Mouse (Mus musculus) midbrain, embryonic 13.5 days (tissue): ENCODE measurements around the gene Plcd3. TPM values are rescaled to one million over a fixed set of nuclear protein-coding genes. Genes with fewer than 3 reads are reported as not detected.

ENCODE experiments used
- ATAC-seq: fragments of 200-750 bp; cut with Nextera tagmentation; 2 replicates; pipeline ENCODE4 v1.8.0; 2017; ENCODE audit warnings: mild to moderate bottlenecking, moderate TSS enrichment, moderate library complexity
- H3K27ac ChIP-seq: fragments of 300-500 bp; sonication (generic); 2 replicates; pipeline ENCODE4 v1.5.1; 2015; ENCODE audit warnings: inconsistent platforms, mild to moderate bottlenecking, moderate library complexity
- H3K27me3 ChIP-seq: fragments of 300-500 bp; sonication (generic); 2 replicates; pipeline ENCODE4 v1.6.1; 2015; ENCODE audit warnings: mild to moderate bottlenecking, inconsistent platforms
- H3K36me3 ChIP-seq: fragments of 300-500 bp; sonication (generic); 2 replicates; pipeline ENCODE4 v1.6.1; 2015; ENCODE audit warnings: mild to moderate bottlenecking, inconsistent platforms
- H3K4me1 ChIP-seq: fragments of 300-500 bp; sonication (generic); replicated peaks from 2 replicates; pipeline ENCODE4 v1.6.1; 2015; ENCODE audit warnings: inconsistent platforms
- H3K4me2 ChIP-seq: fragments of 300-500 bp; sonication (generic); replicated peaks from 2 replicates; pipeline ENCODE4 v1.6.1; 2015; ENCODE audit warnings: moderate library complexity, mild to moderate bottlenecking, inconsistent platforms
- H3K4me3 ChIP-seq: fragments of 300-500 bp; sonication (generic); replicated peaks from 2 replicates; pipeline ENCODE4 v1.5.1; 2015; ENCODE audit warnings: mild to moderate bottlenecking, inconsistent platforms
- H3K9ac ChIP-seq: fragments of 300-500 bp; sonication (generic); replicated peaks from 2 replicates; pipeline ENCODE4 v1.6.1; 2015; ENCODE audit warnings: mild to moderate bottlenecking, inconsistent platforms
- H3K9me3 ChIP-seq: fragments of 300-500 bp; sonication (generic); 2 replicates; pipeline ENCODE4 v1.6.1; 2016; ENCODE audit warnings: mild to moderate bottlenecking, inconsistent platforms
- WGBS: fragments of 180-500 bp; shearing (Covaris S2); methylation state at CpG from one replicate; pipeline ENCODE4 v1.1.7; 2015; 5-methylcytosine and 5-hydroxymethylcytosine counted together
- polyA plus RNA-seq: library from polyadenylated mRNA; unstranded; fragments of >200 nt; fragmentation: Nextera tagmentation; extraction: Ambion mirVana; gene quantifications from 2 replicates; pipeline ENCODE4 v1.2.1, GENCODE M21; 2015

Plcd3 gene
- polyA plus RNA-seq, 1 experiment from 2014 or later = 1.1 TPM

DNA sequence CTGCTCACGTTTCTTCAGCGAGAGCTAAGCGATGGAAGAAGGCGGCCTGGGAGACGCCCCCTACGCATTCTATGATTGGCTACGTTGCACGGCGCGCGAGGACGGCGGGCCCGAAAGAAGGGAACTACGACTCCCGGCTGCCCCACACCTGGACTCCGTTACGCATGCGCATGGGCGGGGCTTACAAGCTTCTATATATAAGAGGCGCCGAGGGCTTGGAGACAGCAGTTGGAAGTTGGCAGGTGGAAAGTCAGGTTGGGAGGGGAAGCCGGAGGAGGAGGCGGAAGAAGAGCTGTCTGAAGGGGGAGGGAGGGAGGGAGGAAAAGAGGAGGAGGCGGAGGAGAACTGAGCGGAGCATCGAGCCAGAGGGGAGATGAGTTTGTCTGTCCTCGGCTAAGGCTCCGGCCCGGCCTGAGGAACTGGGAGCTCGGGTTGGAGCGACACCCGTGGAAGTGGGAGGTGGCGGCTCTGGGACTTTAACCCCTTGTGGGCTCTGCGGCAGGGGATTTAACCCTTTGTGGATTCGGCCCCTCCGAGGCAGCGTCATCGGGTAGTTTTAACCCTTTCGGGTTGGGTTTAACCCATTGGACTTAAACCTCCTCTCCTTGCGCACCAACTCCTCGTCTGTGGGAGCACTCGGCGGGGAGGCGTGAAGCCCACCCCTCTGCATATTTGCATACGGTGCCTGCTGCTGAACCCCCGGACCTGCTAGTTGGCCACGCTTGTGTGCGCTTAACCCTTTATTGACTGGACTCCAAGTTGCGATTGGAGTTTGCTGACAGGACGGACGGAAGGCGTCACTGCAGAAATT, 14.8 kb upstream of the Plcd3 start, which contains the start of gene Hexim1:
Hexim1 (plus strand) TSS at position 224 of the 811 bp plus-strand sequence.
- H3K9ac ChIP-seq = peak within 1 kb of the TSS; percentile 80
- peak within 1 kb of the TSS; percentile 59 for H3K4me3 ChIP-seq
- H3K4me1 ChIP-seq = peaks cover 54% of the 10 kb centered on the region
- H3K4me2 ChIP-seq = peak within 1 kb of the TSS; percentile 92
- peak; percentile 97 for ATAC-seq
- no peaks in the 10 kb centered on the region for H3K36me3 ChIP-seq
- under 1% methylated on average over 53 of the region's 53 CpGs for WGBS
- peaks cover 28% of the 10 kb centered on the region for H3K27me3 ChIP-seq
- no peaks in the 10 kb centered on the region for H3K9me3 ChIP-seq
- H3K27ac ChIP-seq = peak within 1 kb of the TSS; percentile 91

GRCm38 (mm10) chr11:103115163-103116007, 13.9 kb upstream of the Plcd3 start:
- Histone ChIP-seq H3K27ac (peak overlapping the region; percentile 90), H3K4me1 (peaks cover 54% of the 10 kb centered on the region), H3K9me3 (no peaks in the 10 kb centered on the region), H3K27me3 (peaks cover 37% of the 10 kb centered on the region), H3K9ac (peak overlapping the region; percentile 80), H3K4me3 (peak overlapping the region; percentile 59), H3K36me3 (no peaks in the 10 kb centered on the region), H3K4me2 (peak overlapping the region; percentile 68)
- ATAC-seq = peak; percentile 74
- WGBS = 1% methylated on average over 34 of the region's 34 CpGs

DNA sequence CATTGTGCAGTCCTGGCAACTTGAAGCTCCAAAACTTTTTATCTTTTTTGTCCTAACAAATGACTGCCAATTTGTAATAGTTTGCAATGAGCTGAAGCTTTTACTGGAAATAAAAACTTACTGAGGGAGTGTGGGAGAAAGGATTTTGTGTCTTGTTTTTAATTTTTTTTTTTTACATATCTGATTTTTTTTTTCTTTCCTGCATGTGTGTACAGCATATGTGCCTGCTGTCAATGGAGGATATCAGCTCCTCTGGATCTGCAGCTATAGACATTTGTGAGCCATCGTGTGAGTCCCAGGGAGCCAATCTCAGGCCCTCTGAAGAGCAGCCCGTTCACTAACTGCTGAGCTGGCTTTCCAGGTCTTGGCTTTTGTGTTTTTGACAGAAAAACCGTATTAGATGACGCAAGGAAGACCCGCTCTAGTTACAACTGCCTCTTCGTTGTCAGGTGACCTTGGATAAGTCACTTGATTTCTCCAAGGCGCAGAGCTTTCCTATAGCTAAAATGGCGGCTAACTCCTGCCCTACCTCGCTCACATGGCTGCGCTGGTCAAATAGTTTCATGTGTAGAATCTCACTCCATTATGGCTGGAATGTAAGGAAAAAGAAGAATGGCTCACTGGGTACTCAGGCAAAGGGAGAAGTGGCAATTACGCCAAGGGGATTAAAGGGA, 12.9 kb upstream of the Plcd3 start:
- Histone ChIP-seq H3K27me3 (peaks cover 38% of the 10 kb centered on the region), H3K4me2 (peak overlapping the region; percentile 68), H3K27ac (peak overlapping the region; percentile 90), H3K36me3 (no peaks in the 10 kb centered on the region), H3K9ac (peak overlapping the region; percentile 80), H3K9me3 (no peaks in the 10 kb centered on the region), H3K4me3 (peak overlapping the region; percentile 59), H3K4me1 (peaks cover 54% of the 10 kb centered on the region)
- 88% methylated on average over 11 of the region's 11 CpGs for WGBS
- no peak for ATAC-seq

GRCm38 (mm10) chr11:103113771-103114170, 12.3 kb upstream of the Plcd3 start:
- H3K9ac ChIP-seq = no peak overlapping the region
- H3K27me3 ChIP-seq = peaks cover 38% of the 10 kb centered on the region
- ATAC-seq = no peak
- H3K4me1 ChIP-seq = peaks cover 50% of the 10 kb centered on the region
- H3K36me3 ChIP-seq = no peaks in the 10 kb centered on the region
- H3K9me3 ChIP-seq = no peaks in the 10 kb centered on the region
- no peak overlapping the region for H3K4me2 ChIP-seq
- H3K27ac ChIP-seq = no peak overlapping the region
- WGBS = 85% methylated on average over 4 of the region's 4 CpGs
- H3K4me3 ChIP-seq = no peak overlapping the region

- H3K4me2 ChIP-seq = no peak overlapping the region
- H3K27ac ChIP-seq = no peak overlapping the region
- H3K27me3 ChIP-seq = peaks cover 38% of the 10 kb centered on the region
- H3K9me3 ChIP-seq = no peaks in the 10 kb centered on the region
- peak overlapping the region; percentile 46; the same call in 1 of the 2 replicates for H3K9ac ChIP-seq
- ATAC-seq = no peak
- H3K4me3 ChIP-seq = no peak overlapping the region
- H3K36me3 ChIP-seq = no peaks in the 10 kb centered on the region
- 28% methylated on average over 12 of the region's 12 CpGs for WGBS
- peaks cover 42% of the 10 kb centered on the region for H3K4me1 ChIP-seq
These were observed 11.5 kb upstream of the Plcd3 start for GRCm38 (mm10) chr11:103113005-103113404.

DNA sequence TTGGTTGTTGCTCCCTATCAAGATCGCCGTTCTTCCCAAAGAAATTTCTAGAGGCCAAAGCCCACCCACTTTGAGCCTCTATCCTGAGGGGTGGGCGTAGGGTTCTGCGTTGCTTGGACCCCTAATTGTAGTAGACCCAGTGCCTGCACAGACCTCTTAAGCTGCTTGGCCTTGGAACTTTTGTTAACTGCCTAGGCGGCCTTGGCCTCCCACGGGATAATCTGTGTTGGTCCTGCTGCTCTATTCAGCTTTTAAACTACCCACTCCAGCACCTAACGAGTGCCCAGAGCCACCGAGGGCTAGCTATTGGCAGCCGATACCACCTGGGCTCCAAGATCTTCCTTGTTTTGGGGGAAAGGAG, 11.1 kb upstream of the Plcd3 start:
- Histone ChIP-seq H3K9ac (peak overlapping the region; percentile 46; the same call in 1 of the 2 replicates), H3K4me1 (peaks cover 37% of the 10 kb centered on the region), H3K9me3 (no peaks in the 10 kb centered on the region), H3K4me2 (peak overlapping the region; percentile 51), H3K36me3 (no peaks in the 10 kb centered on the region), H3K4me3 (0 out of 2 replicates have a peak overlapping the region, but pooled peaks have one; percentile 24), H3K27ac (no peak overlapping the region), H3K27me3 (peaks cover 38% of the 10 kb centered on the region)
- WGBS = 6% methylated on average over 9 of the region's 9 CpGs
- no peak for ATAC-seq

- Histone ChIP-seq H3K27me3 (peaks cover 38% of the 10 kb centered on the region), H3K4me1 (peaks cover 32% of the 10 kb centered on the region), H3K36me3 (no peaks in the 10 kb centered on the region), H3K4me3 (peak overlapping the region; percentile 24), H3K4me2 (peak overlapping the region; percentile 51), H3K9me3 (no peaks in the 10 kb centered on the region), H3K27ac (no peak overlapping the region), H3K9ac (peak overlapping the region; percentile 46)
- no peak for ATAC-seq
- 2% methylated on average over 28 of the region's 28 CpGs for WGBS
These were observed 10.6 kb upstream of the Plcd3 start for GRCm38 (mm10) chr11:103111881-103112551.

DNA sequence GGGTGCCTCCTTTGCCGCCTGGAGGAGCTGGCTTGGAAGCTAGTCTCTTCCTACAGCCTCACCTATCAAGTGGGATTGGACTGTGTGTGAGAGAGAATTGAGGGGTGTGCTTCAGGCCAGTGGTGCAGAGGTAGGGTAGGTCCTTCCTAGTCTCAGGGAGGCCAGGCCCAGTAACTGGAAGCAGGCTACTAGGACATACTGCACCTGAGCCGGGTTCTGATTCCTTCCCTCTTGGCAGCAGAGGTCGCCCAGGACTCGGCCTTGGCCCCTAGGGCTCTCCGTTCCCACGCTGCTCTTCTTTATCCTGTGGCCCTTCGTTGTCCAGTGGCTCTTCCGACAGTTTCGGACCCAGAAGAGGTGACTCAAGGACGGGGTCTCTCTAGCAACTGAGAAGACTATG, 9.8 kb upstream of the Plcd3 start:
- H3K4me2 ChIP-seq = 0 out of 2 replicates have a peak overlapping the region, but pooled peaks have one; percentile 51
- no peak overlapping the region for H3K9ac ChIP-seq
- H3K9me3 ChIP-seq = no peaks in the 10 kb centered on the region
- H3K4me1 ChIP-seq = peaks cover 26% of the 10 kb centered on the region
- ATAC-seq = no peak
- peaks cover 38% of the 10 kb centered on the region for H3K27me3 ChIP-seq
- no peak overlapping the region for H3K4me3 ChIP-seq
- no peak overlapping the region for H3K27ac ChIP-seq
- no peaks in the 10 kb centered on the region for H3K36me3 ChIP-seq
- WGBS = 13% methylated on average over 10 of the region's 10 CpGs

DNA sequence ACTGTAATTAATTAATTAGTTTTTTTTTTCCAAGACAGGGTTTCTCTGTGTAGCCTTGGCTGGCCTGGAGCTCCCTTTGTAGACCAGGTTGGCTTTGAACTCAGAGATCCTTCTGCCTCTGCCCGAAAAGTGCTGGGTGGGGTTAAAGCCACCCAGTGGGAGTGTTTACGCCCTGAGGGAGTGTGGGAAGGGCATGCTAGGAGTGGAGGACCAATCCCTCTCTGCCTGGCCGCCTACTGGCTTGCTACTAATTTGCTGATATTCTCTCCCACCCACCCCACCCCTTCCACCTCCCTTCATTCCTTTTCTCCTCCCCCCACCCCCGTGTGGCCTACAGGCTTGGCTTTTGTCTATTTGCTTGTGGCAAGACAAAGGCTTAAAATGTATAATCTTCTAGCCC, 4.9 kb upstream of the Plcd3 start:
- Histone ChIP-seq H3K4me1 (peaks cover 18% of the 10 kb centered on the region), H3K27me3 (peaks cover 31% of the 10 kb centered on the region), H3K4me2 (no peak overlapping the region), H3K9ac (no peak overlapping the region), H3K4me3 (no peak overlapping the region), H3K36me3 (no peaks in the 10 kb centered on the region), H3K9me3 (no peaks in the 10 kb centered on the region), H3K27ac (no peak overlapping the region)
- ATAC-seq = no peak
- 60% methylated on average over 4 of the region's 4 CpGs for WGBS

- H3K27me3 ChIP-seq = peaks cover 31% of the 10 kb centered on the region
- H3K9ac ChIP-seq = no peak overlapping the region
- no peak overlapping the region for H3K27ac ChIP-seq
- peaks cover 22% of the 10 kb centered on the region for H3K4me1 ChIP-seq
- no peak overlapping the region for H3K4me3 ChIP-seq
- 81% methylated on average over 6 of the region's 6 CpGs for WGBS
- ATAC-seq = no peak
- no peaks in the 10 kb centered on the region for H3K36me3 ChIP-seq
- no peak overlapping the region for H3K4me2 ChIP-seq
- H3K9me3 ChIP-seq = no peaks in the 10 kb centered on the region
These were observed 4.4 kb upstream of the Plcd3 start for GRCm38 (mm10) chr11:103105810-103106209.

- Histone ChIP-seq H3K4me2 (no peak overlapping the region), H3K27ac (no peak overlapping the region), H3K9me3 (no peaks in the 10 kb centered on the region), H3K4me3 (no peak overlapping the region), H3K36me3 (no peaks in the 10 kb centered on the region), H3K27me3 (peaks cover 31% of the 10 kb centered on the region), H3K4me1 (peaks cover 22% of the 10 kb centered on the region), H3K9ac (no peak overlapping the region)
- 59% methylated on average over 14 of the region's 14 CpGs for WGBS
- no peak for ATAC-seq
These were observed 3.8 kb upstream of the Plcd3 start for GRCm38 (mm10) chr11:103105180-103105725.
